Mouse (Mus musculus): ENCODE results near the gene Vmn2r83.
A peak's percentile ranks its signal among the peaks of the same experiment; 100 is the strongest.

Vmn2r83 gene

DNA sequence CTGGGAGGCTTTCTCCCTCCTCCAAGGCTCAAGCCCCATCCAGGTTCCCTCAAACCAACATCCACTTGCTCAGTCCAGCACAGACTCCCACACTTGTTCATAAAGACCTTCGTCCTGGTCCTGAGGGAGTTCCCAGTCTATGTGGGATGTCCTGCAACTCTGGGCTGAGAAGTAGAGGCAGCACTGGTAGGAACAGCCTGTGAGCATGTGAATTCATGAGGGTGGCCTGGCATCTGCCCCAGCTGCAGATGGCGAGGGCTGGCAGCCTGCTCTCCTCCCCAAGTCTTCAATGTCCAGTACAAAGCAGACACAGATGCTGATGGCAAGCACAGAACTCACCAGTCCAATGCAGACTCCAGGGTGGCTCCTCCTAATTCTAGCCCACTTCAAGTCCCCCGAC, 69.8 kb downstream of the Vmn2r83 start:
- no peak for DNase-seq

DNA sequence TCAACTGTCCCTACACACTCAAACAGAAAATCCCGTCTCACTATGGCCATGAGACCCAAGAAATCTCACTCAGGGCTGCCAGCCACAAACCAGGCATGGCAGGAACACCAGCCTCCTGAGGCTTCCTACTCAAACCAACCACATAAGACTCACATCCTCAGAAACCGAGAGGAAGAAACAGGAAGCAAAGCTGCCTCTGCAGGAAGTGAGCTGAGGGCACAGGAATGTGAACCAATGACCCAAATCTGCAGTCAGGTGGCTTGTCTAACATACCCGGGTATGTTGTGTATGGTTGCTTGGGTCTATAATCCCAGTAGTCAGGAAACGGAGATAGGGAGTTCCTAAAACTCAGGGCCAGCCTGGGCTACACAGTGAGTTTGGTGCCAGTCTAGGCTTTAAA, 70.3 kb downstream of the Vmn2r83 start:
- DNase-seq = no peak

DNA sequence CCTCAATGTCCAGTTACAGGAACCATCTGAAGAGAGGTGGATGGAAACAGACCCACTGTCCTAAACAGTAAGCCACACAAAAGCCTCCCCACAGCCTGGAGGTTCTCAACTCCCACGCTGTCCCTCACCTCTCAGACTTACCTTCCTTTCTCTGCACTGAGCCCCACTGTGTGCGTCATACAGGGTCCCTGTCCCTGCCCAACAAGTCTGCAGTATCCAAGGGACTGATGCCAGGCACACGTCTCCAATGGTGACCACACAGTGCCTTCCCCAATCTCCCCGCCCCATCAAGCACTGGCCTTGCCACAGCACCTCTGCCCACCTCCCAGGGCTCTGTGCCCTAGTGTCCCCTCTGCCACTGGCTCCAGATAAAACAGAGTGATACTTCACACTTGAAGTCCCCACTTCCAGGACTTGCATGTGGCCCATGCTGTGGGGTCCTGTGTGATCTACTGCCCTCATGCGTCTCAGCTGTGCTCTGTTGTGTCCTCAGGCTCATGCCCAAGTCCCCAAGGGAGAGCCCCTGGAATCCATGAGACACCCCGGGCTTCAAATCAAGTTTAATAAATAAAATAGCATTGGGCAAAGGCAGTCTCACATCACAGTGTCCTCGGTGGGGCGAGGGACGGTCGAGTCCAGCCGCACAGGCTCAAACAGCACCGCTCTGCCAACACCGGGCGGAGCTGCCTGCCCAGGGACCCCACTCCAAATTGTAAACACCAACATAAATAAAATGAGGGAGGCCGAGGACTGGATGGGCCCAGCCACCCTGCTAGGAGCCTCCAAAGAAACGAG, 71.4 kb downstream of the Vmn2r83 start:
- no peak for DNase-seq

- DNase-seq = no peak
Observed at GRCm38 (mm10) chr10:79540746-79541145, 72.2 kb downstream of the Vmn2r83 start.

DNA sequence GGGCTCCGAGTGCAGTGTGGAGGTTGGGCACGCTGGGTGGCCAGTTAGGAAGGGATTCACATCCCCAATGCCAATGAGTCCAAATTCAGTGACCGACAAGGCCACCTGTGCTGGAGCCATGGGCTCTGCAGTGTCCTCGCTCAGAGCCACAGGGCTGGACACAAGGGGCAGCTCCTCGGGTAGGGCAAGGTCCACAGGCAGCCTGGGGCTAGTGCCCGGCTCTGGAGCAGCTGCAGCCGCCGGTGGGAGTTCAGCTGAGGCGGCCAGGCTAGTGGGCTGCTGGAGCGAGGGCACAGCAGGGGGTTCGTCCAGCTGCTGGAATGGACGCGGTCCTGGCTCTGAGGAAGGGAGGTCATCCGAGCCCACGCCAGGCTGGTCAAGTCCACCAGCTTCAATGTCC, 73.0 kb downstream of the Vmn2r83 start:
- peak; percentile 20 for DNase-seq

DNA sequence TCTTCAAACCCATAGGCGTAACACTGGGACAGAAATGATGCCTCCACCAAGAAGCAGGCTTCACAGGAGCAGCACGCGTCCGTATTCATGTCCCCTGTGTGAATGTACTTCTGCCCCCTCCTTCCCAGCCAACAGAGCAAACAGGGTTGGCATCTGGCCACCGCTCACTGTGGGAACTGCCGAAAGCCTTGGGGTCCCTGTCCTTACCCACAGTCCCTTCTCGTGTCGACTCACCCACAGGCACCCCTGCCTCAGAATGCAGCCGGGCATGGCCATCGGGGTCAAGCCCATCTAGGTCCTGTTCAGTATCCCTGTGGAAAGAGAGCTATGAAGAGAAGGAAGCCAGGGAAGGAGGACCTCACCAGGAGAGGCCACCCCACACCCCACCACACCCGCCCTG, 73.6 kb downstream of the Vmn2r83 start:
- DNase-seq = no peak

All from retina, postnatal 1 day (tissue).